Mouse (Mus musculus) left cerebral cortex, postnatal 14 days (tissue): ENCODE measurements at regions not wholly inside any gene's neighbourhood (a gene's known extent, or its start where the extent isn't known, plus 50 kb on each side); places are given as distances from the start of the nearest gene placed in this dataset.

Experiments
- DNase-seq, 2 experiments: peaks; one replicate each; pipeline ENCODE4 v3.0.0; 2021 to 2022; ENCODE audit warnings: low spot score in 2 of 2, mixed read lengths in 1 of 2
- intact Hi-C: fragments of 180-260 bp; cut with DNase I; formaldehyde crosslinking; loops from one replicate; pipeline ENCODE4 v1.15.1; 2025

DNA sequence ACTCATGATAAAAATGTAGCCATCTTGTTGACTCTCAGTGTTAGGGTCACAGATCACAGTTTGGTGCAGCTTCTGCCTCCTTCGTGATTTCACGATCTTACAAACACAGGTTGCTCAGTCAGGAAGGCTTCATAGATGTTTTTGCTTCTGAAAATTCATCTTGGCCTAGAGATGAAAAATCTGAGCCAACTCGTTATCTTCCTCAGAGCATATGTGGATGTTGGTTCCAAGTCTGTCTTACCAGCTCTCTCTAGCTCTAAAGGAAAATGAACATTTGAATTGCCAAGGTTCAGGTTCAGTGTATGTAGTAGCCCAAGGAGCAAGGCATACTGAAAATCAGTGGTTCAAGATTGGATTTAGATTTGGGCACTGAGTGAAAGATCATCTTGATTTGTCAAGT lies 485.9 kb upstream of the B3gat1 start:
- intact Hi-C loops, result no loop called here

GRCm38 (mm10) chr9:26264867-26265725 lies 468.4 kb upstream of the B3gat1 start:
- intact Hi-C loops, result loop anchor here (2.0 kb wide), 1 partner anchor 368 kb away; no protein-coding TSS in a partner anchor
- peak; percentile 36 to 59 for DNase-seq

More for the DNA sequence above, 485.9 kb upstream of the B3gat1 start:
- DNase-seq, result peak in 1 of 2 experiments; percentile 24
